Mouse (Mus musculus) T-cell, adult 2 months (primary cell): Measurements from ENCODE around the gene Bphl.
A peak's percentile ranks its signal among the peaks of the same experiment; 100 is the strongest.

Experiments
- DNase-seq: peaks from one replicate; pipeline ENCODE4 v3.0.0; 2022; ENCODE audit warnings: low spot score

Bphl gene

DNA sequence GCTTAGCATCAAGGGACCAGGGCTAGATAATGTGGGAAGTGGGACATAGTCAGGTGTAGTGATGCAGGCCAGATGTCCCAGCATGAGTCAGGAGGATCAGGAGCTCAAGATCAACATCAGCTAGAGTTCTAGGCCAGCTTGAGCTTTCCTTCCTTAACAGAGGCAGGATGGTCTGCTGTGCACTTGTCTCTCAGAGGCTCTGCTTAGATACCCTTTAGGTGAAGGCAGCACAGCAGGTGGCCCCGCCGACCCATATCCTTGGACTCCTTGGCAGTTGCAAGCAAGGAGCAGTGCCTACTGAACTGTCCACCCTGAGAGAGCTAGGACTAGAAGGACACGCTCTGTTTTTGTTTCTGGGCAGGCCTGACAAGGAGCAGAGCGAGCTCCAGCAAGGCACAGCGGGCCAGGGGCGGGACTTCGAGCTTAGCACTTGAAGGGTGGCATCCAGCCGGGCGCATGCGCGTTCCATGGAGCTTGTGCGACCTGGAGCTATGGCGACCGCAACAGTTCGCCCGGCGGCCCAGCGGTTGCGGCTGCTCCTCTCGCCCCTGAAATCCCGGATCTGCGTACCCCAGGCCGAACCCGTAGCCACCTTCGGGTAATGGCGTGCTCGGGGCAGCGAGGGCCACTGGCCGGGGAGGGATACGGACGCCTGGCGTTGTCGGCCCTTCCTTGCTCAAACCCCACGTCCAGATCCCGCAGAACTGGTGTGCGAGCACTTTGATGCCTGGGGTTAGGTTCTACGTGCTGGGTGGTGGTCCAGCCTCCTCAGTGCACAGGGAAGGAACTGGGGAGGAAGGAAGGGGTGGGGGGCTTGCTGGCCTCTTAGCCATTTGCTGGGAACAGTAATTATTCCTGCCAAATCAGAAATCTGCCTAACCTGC, at the start of gene Bphl:
Gene Bphl, plus strand, starts transcription at position 426 of the 884 bp plus-strand sequence.
- DNase-seq, result peak; percentile 89

DNA sequence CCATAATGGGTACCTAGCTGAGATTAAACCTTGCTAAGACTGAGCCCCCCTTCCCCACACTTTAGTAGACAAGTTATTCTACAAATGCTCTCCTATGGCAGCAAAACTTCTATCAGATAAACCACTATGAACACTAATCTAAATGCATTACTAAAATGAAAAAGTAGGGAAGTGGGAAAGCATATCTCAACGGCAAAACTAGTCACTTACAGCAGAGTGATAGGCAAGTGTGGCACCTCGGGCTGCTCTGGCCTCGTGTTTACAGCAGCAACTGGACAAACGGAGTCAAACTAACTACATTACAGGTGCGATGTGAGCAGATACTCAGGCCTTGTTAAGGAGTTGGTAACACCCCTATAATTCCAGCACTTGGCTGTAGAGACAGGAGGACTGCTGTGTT, 47.8 kb upstream of the Bphl start:
- DNase-seq, result no peak

DNA sequence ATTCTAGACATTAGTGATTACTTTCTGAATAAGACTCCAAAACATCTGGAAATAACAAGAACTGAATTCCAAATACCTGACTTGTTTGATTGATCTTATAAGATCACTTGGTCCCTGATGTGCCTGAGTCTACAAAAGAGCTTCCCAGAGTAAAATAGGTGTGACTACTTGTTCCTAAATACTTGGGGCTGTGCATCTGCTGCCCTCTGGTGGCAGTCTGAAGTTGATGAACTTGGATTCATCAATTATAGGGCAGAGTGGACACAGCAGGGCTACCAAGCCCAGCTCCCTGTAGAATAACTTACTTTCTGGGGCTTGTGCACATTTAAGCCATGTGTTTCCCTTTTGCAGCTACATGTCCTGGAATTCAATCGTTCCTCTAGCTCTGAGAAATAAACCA, 42.2 kb upstream of the Bphl start:
- peak; percentile 56 for DNase-seq

DNA sequence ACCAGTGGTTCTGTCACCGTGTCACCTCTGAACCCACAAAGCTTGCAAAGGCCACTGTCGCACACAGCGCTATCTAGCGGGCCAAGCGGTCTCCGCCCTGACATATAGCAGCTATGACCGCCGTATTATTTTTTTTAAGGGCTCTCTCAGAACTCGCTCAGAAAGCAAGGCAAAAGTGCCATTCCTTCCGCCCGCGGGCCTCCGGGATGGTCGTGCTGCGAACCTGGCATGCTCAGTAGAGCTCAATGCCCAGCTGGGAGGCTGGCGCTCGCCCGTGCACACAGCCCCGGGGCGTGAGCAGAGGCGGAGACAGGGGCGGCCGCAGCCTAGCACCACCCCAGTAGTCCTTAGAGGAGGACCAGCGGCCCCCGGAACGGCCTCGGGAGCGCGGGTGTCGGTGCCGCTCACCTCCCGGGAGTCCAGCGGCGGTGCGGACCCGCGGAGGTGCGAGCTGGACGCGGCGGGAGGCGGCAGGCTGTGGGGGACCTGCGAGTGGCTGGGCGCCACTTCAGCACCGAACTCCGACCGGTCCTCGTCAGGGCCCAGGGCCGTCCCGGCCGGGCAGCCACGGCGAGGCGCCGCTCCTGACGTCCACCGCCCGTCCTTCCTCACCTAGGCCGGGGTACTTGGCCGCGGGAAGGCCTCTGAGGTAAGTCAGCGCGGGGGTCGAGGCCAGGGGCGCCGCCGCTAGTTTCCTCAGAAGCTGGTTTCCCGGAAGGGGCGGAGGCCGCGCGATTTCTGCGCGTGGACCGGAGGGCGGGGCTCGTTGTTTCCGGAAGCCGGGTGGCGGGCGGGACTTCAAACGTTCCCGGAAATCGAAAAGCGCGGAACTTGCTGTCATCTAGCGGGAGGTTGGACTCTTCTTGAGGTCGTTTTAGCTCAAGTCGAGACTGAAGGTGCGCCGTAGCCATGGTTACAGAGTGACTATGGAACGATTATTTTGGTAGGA, 35.1 kb upstream of the Bphl start, which contains the start of the genes Ripk1 and Serpinb6a:
Gene Ripk1, plus strand, starts transcription at position 306 of the 949 bp plus-strand sequence.
Gene Serpinb6a, minus strand, starts transcription at position 737 of the 949 bp plus-strand sequence.
- peak; percentile 94 for DNase-seq

- DNase-seq, result no peak
Observed at GRCm38 (mm10) chr13:34003058-34003457, 34.3 kb upstream of the Bphl start.

DNA sequence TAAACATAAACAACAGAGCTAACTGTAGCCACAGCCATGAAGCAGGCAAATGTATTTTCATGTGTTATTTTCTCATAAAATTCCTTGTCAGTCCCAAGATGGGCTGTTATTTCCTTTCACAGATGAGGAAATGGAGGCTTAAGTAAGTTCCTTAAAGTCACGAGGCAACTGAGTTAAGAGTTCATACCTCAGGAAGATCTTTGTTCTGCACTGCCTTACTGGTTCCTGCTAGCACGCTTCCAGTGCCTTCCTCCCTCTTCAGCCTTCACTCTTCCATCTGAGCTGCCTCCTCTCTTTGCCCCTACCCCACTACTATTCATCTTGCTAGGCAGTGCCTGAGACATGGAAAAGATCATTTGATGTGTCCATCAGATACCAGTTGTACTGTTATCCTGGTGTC, 30.2 kb upstream of the Bphl start:
- no peak for DNase-seq

DNA sequence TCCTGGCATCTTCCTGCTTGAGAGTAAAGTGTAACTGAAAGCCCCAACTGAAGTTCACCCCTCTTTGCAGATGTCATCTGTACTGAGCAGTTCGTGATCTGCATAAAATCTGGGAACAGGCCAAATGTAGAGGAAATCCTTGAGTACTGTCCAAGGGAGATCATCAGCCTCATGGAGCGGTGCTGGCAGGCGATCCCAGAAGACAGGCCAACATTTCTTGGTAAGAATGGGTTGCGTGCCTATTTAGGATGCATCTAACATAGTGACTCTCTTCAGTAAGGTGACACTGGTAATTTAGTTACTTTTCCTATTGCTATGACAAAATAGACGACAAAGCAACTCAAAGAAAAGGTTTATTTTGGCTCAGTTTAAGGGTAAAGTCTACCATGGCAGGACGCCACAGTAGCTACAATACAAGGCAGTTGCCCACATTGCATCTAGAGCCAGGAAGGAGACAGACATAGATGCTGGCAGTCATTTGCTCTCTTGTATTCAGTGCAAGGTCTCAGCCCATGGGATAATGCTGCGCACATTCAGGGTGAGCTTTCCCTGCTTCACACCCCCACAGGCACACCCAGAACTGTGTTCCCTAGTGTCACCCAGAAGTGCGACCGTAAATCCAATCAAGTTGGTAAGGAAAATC, 20.3 kb upstream of the Bphl start:
- no peak for DNase-seq

- no peak for DNase-seq
Observed at GRCm38 (mm10) chr13:34018521-34018920, 18.9 kb upstream of the Bphl start.

DNA sequence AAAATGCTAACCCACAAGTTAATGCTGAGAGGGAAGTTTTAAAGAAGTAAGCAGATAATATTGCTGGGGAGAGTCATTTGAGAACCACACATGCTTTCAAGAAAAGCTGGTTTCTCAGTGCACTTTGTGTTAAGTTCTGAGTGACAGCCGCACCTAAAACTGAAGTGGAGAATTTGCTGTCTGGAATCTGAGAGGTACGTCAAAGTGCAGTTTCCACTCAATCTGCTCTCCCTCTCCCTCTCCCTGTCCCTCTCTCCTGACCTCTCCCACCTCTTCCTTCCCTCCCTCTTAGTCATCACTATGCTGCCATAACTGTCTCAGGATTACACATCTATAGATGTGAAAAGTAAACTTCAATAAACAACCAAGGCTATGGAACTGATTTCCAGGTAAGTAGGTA, 15.4 kb upstream of the Bphl start:
- no peak for DNase-seq

DNA sequence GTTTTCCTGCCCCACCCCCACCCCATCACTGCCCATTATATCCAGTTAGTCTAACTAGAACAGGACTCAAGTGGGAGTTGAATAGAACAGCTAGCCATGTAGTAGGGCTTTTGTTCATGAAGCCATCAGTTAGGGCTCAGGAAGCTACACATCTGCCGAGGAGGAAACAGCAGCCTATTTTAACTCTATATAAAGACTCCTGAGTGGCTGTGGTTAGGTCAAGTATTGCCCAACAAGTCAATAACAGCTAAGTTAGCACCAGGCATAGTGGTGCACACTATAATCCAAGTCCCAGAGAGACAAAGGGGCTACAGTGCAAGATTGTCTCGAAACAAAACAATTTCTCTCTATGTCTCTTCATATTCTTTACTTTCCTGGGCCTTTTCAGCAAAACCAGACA, 5.4 kb upstream of the Bphl start:
- no peak for DNase-seq

- DNase-seq, result no peak
Observed at GRCm38 (mm10) chr13:34035424-34035823, 2.0 kb upstream of the Bphl start.

- no peak for DNase-seq
Observed at GRCm38 (mm10) chr13:34036726-34037125, 671 bp upstream of the Bphl start.

- no peak for DNase-seq
Observed at GRCm38 (mm10) chr13:34038056-34038432, 647 bp downstream of the Bphl start.

GRCm38 (mm10) chr13:34038901-34039341, 1.5 kb downstream of the Bphl start:
- no peak for DNase-seq

GRCm38 (mm10) chr13:34040091-34040490, 2.7 kb downstream of the Bphl start:
- DNase-seq, result no peak

- no peak for DNase-seq
Observed at GRCm38 (mm10) chr13:34043716-34044393, 6.5 kb downstream of the Bphl start.

DNA sequence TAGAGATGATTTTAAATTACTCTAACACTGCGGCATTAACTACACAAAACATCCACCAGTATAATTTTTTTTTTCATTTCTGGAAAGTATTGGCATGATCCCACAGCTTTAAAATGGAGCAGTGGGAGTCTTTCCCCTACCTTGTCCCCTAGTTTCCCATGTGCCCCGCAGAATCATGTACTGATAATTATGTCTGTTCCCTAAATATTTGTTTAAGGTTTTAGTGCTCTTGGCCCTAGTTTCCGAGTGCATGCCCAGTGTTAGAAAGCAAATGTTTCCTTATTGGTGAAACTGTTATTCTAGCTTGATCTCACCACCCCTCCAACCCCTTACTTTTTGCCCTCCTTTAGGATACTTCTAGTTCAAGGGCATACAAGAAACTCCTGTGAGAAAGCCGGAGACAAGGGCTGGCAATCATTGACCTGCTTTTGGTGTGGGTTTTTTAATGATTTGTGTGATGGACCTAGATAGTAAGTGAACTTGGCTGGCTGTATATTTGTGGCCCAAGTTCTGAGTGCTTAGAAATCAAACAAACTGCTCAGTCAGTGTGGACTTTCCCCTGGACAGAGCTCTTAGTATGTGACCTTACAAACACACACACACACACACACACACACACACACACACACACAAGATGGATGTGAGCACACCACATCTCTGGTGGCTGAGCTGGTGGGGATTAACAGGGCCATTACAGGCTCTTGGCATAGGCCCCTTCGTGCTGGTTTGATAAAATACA, 8.3 kb downstream of the Bphl start:
- no peak for DNase-seq

- peak; percentile 71 for DNase-seq
Observed at GRCm38 (mm10) chr13:34046421-34047012, 9.1 kb downstream of the Bphl start.

DNA sequence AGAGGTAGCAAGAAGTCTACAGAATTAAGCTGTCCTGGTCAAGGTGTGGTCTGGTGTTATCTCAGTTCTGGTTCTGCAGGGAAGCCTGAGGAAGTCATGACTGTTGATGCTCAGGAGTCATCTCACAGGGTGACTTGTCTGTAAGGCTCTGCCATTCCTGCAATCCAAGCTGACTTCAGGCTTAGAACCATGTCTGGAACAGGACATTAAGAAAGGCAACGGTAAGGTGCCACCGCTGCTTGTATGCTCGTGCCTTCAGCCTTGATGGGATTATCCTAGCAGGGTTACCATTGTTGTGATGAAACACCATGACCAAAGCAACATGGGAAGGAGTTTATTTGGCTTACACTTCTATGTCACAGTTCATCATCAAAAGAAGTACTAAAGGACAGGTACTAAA, 10.1 kb downstream of the Bphl start:
- DNase-seq, result no peak

- no peak for DNase-seq
Observed at GRCm38 (mm10) chr13:34050479-34050878, 13.1 kb downstream of the Bphl start.
